Mouse (Mus musculus) cerebellum, postnatal 10 days (tissue): ENCODE measurements around the gene Pard3.

Experiments
- DNase-seq, 2 experiments: peaks; one replicate each; pipeline ENCODE4 v3.0.0; 2021; ENCODE audit warnings: mixed read lengths in 2 of 2

Pard3 gene

GRCm38 (mm10) chr8:127063551-127064360, at the start of gene Pard3:
Gene Pard3 (plus strand): TSS chr8:127063893.
- peak; percentile 76 to 83 for DNase-seq

- DNase-seq, result no peak
Measured at GRCm38 (mm10) chr8:127021830-127022229, 41.9 kb upstream of the Pard3 start.

GRCm38 (mm10) chr8:127025256-127025717, 38.4 kb upstream of the Pard3 start:
- no peak for DNase-seq

- no peak for DNase-seq
Measured at GRCm38 (mm10) chr8:127025775-127026174, 37.9 kb upstream of the Pard3 start.

GRCm38 (mm10) chr8:127031476-127031875, 32.2 kb upstream of the Pard3 start:
- DNase-seq, result peak; percentile 30 to 56

GRCm38 (mm10) chr8:127038928-127039327, 24.8 kb upstream of the Pard3 start:
- DNase-seq, result peak; percentile 62 to 66

- no peak for DNase-seq
Measured at GRCm38 (mm10) chr8:127049996-127050395, 13.7 kb upstream of the Pard3 start.

- DNase-seq, result no peak
Measured at GRCm38 (mm10) chr8:127052132-127052531, 11.6 kb upstream of the Pard3 start.

GRCm38 (mm10) chr8:127055081-127055480, 8.6 kb upstream of the Pard3 start:
- DNase-seq, result no peak

- no peak for DNase-seq
Measured at GRCm38 (mm10) chr8:127058759-127059158, 4.9 kb upstream of the Pard3 start.

- DNase-seq, result no peak
Measured at GRCm38 (mm10) chr8:127059826-127060225, 3.9 kb upstream of the Pard3 start.

- DNase-seq, result peak; percentile 55 to 60
Measured at GRCm38 (mm10) chr8:127064361-127065112, 844 bp downstream of the Pard3 start.

GRCm38 (mm10) chr8:127065113-127065473, 1.4 kb downstream of the Pard3 start:
- no peak for DNase-seq

GRCm38 (mm10) chr8:127065791-127066190, 2.1 kb downstream of the Pard3 start:
- no peak for DNase-seq

GRCm38 (mm10) chr8:127066501-127066900, 2.8 kb downstream of the Pard3 start:
- no peak for DNase-seq

- DNase-seq, result no peak
Measured at GRCm38 (mm10) chr8:127068719-127069118, 5.0 kb downstream of the Pard3 start.

- DNase-seq, result peak; percentile 94 to 98
Measured at GRCm38 (mm10) chr8:127070225-127070624, 6.5 kb downstream of the Pard3 start.

GRCm38 (mm10) chr8:127073052-127073618, 9.4 kb downstream of the Pard3 start:
- peak; percentile 27 to 45 for DNase-seq

- DNase-seq, result no peak
Measured at GRCm38 (mm10) chr8:127076511-127076910, 12.8 kb downstream of the Pard3 start.

- no peak for DNase-seq
Measured at GRCm38 (mm10) chr8:127079244-127079805, 15.6 kb downstream of the Pard3 start.

GRCm38 (mm10) chr8:127081297-127081696, 17.6 kb downstream of the Pard3 start:
- DNase-seq, result no peak

- peak in 1 of 2 experiments; percentile 20 for DNase-seq
Measured at GRCm38 (mm10) chr8:127082486-127082885, 18.8 kb downstream of the Pard3 start.

- DNase-seq, result no peak
Measured at GRCm38 (mm10) chr8:127084565-127084964, 20.9 kb downstream of the Pard3 start.
